Mouse (Mus musculus) heart, embryonic 10.5 days (tissue): Measurements from ENCODE around the gene Nrgn. TPM values are rescaled to one million over a fixed set of nuclear protein-coding genes. Genes with fewer than 3 reads are reported as not detected.

ENCODE experiments used
- DNase-seq: peaks from one replicate; pipeline ENCODE4 v3.0.0-alpha.2; 2017; ENCODE audit warnings: low spot score
- H3K27ac ChIP-seq: fragments of 300-500 bp; sonication (generic); 2 replicates; pipeline ENCODE4 v1.5.1; 2016; ENCODE audit warnings: mild to moderate bottlenecking
- H3K27me3 ChIP-seq: fragments of 300-500 bp; sonication (generic); 2 replicates; pipeline ENCODE4 v1.6.1; 2016; ENCODE audit warnings: mild to moderate bottlenecking; ENCODE audit not compliant: poor library complexity, insufficient read depth, severe bottlenecking
- H3K36me3 ChIP-seq: fragments of 300-500 bp; sonication (generic); 2 replicates; pipeline ENCODE4 v1.6.1; 2016; ENCODE audit warnings: mild to moderate bottlenecking, moderate library complexity
- H3K4me1 ChIP-seq: fragments of 300-500 bp; sonication (generic); 2 replicates; pipeline ENCODE4 v1.6.1; 2016; ENCODE audit warnings: mild to moderate bottlenecking
- H3K4me3 ChIP-seq: fragments of 300-500 bp; sonication (generic); 2 replicates; pipeline ENCODE4 v1.5.1; 2016; ENCODE audit warnings: mild to moderate bottlenecking, moderate library complexity
- H3K9me3 ChIP-seq: fragments of 300-500 bp; sonication (generic); 2 replicates; pipeline ENCODE4 v1.6.1; 2016; ENCODE audit warnings: mild to moderate bottlenecking, moderate library complexity
- WGBS: fragments of 180-500 bp; shearing (Covaris S2); methylation state at CpG from one replicate; pipeline ENCODE4 v1.1.7; 2016; 5-methylcytosine and 5-hydroxymethylcytosine counted together
- polyA plus RNA-seq: library from polyadenylated mRNA; unstranded; fragments of >200 nt; fragmentation: Nextera tagmentation; extraction: Ambion mirVana; gene quantifications from 2 replicates; pipeline ENCODE4 v1.2.1, GENCODE M21; 2016

The Nrgn gene
- polyA plus RNA-seq, 1 experiment from 2014 or later: 5.7 TPM

GRCm38 (mm10) chr9:37506023-37506422 lies 46.7 kb downstream of the Nrgn start:
- Histone ChIP-seq H3K36me3 (0 out of 2 replicates have a peak, but pooled peaks cover 3% of the 10 kb centered on the region), H3K4me3 (no peak overlapping the region), H3K27me3 (no peaks in the 10 kb centered on the region), H3K9me3 (no peaks in the 10 kb centered on the region), H3K4me1 (no peaks in the 10 kb centered on the region), H3K27ac (no peak overlapping the region)
- 98% methylated on average over 1 of the region's 1 CpGs for WGBS
- DNase-seq: no peak

DNA sequence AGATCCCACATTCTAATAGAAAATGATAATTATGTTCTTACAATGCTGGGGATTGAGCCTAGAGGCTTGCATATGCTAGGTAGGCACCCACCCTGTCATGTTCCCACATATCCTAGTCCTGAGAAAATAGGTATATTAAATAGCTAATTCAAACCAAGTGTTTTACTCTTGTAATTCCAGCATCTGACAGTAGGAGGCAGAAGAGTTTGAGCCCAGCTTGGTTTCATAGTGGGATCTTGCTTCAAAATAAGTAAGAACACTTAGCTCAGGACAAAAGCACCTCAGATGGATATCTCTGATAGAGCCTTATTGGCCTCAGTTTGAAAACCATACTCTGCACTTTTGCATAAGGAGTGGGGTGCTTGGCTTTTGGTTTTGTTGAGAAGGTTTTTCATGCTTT lies 48.4 kb downstream of the Nrgn start:
- H3K4me1 ChIP-seq: peaks cover 7% of the 10 kb centered on the region; the same call in 1 of the 2 replicates
- no peak overlapping the region for H3K27ac ChIP-seq
- no peak for DNase-seq
- 0 out of 2 replicates have a peak, but pooled peaks cover 3% of the 10 kb centered on the region for H3K36me3 ChIP-seq
- H3K9me3 ChIP-seq: no peaks in the 10 kb centered on the region
- no peak overlapping the region for H3K4me3 ChIP-seq
- H3K27me3 ChIP-seq: no peaks in the 10 kb centered on the region

GRCm38 (mm10) chr9:37501170-37501569 lies 51.5 kb downstream of the Nrgn start:
- no peaks in the 10 kb centered on the region for H3K27me3 ChIP-seq

GRCm38 (mm10) chr9:37500201-37500600 lies 52.5 kb downstream of the Nrgn start:
- WGBS: 60% methylated on average over 3 of the region's 3 CpGs
- DNase-seq: no peak
- H3K27ac ChIP-seq: no peak overlapping the region
- H3K9me3 ChIP-seq: no peaks in the 10 kb centered on the region
- H3K4me3 ChIP-seq: no peak overlapping the region
- H3K27me3 ChIP-seq: no peaks in the 10 kb centered on the region
- peaks cover 7% of the 10 kb centered on the region; the same call in 1 of the 2 replicates for H3K4me1 ChIP-seq
- H3K36me3 ChIP-seq: 0 out of 2 replicates have a peak, but pooled peaks cover 5% of the 10 kb centered on the region

More at GRCm38 (mm10) chr9:37501170-37501569, 51.5 kb downstream of the Nrgn start:
- Histone ChIP-seq H3K27ac (no peak overlapping the region), H3K4me3 (no peak overlapping the region), H3K36me3 (0 out of 2 replicates have a peak, but pooled peaks cover 3% of the 10 kb centered on the region), H3K4me1 (peaks cover 7% of the 10 kb centered on the region; the same call in 1 of the 2 replicates), H3K9me3 (no peaks in the 10 kb centered on the region)
- WGBS: 95% methylated on average over 1 of the region's 1 CpGs
- no peak for DNase-seq

- peaks cover 16% of the 10 kb centered on the region for H3K36me3 ChIP-seq
- H3K9me3 ChIP-seq: no peaks in the 10 kb centered on the region
- DNase-seq: no peak
- no peak overlapping the region for H3K4me3 ChIP-seq
- no peaks in the 10 kb centered on the region for H3K27me3 ChIP-seq
- no peak overlapping the region for H3K27ac ChIP-seq
- H3K4me1 ChIP-seq: peaks cover 7% of the 10 kb centered on the region; the same call in 1 of the 2 replicates
Measured at GRCm38 (mm10) chr9:37496325-37496724, 56.4 kb downstream of the Nrgn start.

DNA sequence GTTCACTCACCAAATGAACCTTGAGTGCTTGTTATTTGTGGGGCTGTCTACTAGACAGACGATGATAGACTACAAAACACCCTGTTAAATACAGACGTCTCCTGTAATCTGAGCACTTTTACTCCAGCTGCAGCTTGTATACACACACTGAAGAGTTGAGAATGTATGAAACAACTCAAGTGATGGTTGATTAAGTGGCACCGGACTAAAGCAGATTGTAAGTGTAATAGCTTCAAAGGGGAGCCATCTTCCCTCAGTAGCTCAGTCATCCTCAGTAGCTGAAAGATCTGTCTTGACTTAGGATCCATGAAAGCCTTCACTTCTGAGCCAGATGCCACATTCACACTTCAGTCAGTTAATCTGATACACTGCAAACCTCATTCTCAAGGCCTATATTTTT lies 56.9 kb downstream of the Nrgn start:
- no peak for DNase-seq

More for the DNA sequence above, 56.9 kb downstream of the Nrgn start:
- H3K27ac ChIP-seq: no peak overlapping the region
- no peaks in the 10 kb centered on the region for H3K27me3 ChIP-seq
- no peak overlapping the region for H3K4me3 ChIP-seq
- H3K9me3 ChIP-seq: no peaks in the 10 kb centered on the region
- 63% methylated on average over 3 of the region's 3 CpGs for WGBS
- peaks cover 9% of the 10 kb centered on the region for H3K4me1 ChIP-seq
- H3K36me3 ChIP-seq: peaks cover 16% of the 10 kb centered on the region

Other genes with a start within 250 kb of the Nrgn start
- gene Ccdc15, start 204.5 kb downstream of the Nrgn start, polyA plus RNA-seq: 5.1 and 5.8 TPM in 2 replicates
- gene Hepacam, start 185.6 kb downstream of the Nrgn start, polyA plus RNA-seq: 0.04 TPM in 1 of 2 replicates, not detected in the other
- gene Robo4, start 151.0 kb downstream of the Nrgn start, polyA plus RNA-seq: 2.0 and 4.0 TPM in 2 replicates
- 0.06 and 0.10 TPM in 2 replicates for gene Robo3, start 119.7 kb downstream of the Nrgn start, polyA plus RNA-seq
- gene Msantd2, start 63.6 kb downstream of the Nrgn start, polyA plus RNA-seq: 17.9 and 23.8 TPM in 2 replicates
- gene Esam, start 24.8 kb downstream of the Nrgn start, polyA plus RNA-seq: 43.7 and 52.2 TPM in 2 replicates
- gene Vsig2, start 13.6 kb downstream of the Nrgn start, polyA plus RNA-seq: 0.75 and 0.77 TPM in 2 replicates
- 7.6 and 10.0 TPM in 2 replicates for gene Siae, start 2.8 kb upstream of the Nrgn start, polyA plus RNA-seq
- 7.1 and 8.1 TPM in 2 replicates for gene Spa17, start 60.8 kb upstream of the Nrgn start, polyA plus RNA-seq
- 200 and 203 TPM in 2 replicates for gene Tbrg1, start 104.4 kb upstream of the Nrgn start, polyA plus RNA-seq
- 0.31 TPM in 1 of 2 replicates, not detected in the other for gene Panx3, start 116.3 kb upstream of the Nrgn start, polyA plus RNA-seq
- gene Olfr160, start 163.3 kb upstream of the Nrgn start, polyA plus RNA-seq: not detected in 2 replicates
- not detected in 2 replicates for gene Olfr874, start 192.2 kb upstream of the Nrgn start, polyA plus RNA-seq
- not detected in 2 replicates for gene Olfr875, start 219.0 kb upstream of the Nrgn start, polyA plus RNA-seq